Mouse (Mus musculus): ENCODE measurements around the gene Cpsf4.
"Not testable (repeated sequence)": the region's sequence is repeated elsewhere in the genome, so short reads cannot be mapped to it uniquely, and the experiment has no call there.

Gene Cpsf4

GRCm38 (mm10) chr5:145229283-145229682 is 62.3 kb downstream of the Cpsf4 start:
- not testable (repeated sequence) for DNase-seq

DNA sequence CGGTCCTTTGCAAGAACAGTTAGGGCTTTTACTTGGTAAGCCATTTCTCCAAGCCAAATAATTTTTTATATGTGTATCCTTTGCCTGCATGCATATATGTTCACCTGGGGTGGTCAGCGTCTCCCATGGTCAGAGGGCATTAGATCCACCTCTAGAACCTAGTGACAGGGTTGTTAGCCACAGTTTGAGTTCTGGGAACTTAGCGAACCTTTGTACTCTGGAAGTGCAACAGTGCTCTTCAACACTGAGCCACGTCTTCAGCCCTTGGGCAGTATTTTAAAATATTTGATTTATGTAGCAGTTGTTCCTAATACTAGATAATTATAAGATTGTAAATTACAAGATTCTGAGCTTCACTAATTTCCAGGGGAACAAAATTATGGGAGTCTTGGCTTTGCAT is 63.6 kb downstream of the Cpsf4 start:
- no peak for DNase-seq

DNA sequence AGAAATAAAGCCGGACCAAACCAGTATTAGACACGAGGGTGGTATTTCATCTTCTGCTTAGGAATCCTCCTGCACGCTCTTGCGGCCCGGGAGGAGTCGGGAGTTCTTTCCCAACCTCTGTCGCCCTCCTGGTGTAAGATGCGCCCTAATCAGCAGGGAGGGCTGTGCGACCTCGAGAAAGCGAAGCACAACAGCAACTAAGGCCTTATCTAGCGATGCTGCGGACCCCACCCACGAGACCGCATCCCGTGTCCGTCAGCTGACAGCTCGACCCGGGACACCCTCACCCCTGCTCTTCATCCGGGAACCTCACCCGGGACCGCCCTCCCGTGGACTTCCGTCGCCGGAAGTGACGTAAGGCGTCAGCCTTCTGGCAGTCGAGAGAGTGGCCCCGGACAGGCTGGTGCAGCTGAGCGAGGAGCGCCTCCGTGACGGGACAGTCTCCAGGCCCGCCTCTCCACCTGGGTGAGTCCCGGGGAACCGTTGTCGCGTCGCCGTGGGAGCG is 64.4 kb downstream of the Cpsf4 start, which contains the start of gene Zfp655:
TSS of gene Zfp655 (plus strand) at position 349 of the 505 bp plus-strand sequence.
- DNase-seq, result peak; percentile 99
